Mouse (Mus musculus): ENCODE results near the gene Itpk1. TPM values are rescaled to one million over a fixed set of nuclear protein-coding genes. Genes with fewer than 3 reads are reported as not detected.

Gene Itpk1
- polyA plus RNA-seq, 1 experiment from 2014 or later = 24.0 TPM

DNA sequence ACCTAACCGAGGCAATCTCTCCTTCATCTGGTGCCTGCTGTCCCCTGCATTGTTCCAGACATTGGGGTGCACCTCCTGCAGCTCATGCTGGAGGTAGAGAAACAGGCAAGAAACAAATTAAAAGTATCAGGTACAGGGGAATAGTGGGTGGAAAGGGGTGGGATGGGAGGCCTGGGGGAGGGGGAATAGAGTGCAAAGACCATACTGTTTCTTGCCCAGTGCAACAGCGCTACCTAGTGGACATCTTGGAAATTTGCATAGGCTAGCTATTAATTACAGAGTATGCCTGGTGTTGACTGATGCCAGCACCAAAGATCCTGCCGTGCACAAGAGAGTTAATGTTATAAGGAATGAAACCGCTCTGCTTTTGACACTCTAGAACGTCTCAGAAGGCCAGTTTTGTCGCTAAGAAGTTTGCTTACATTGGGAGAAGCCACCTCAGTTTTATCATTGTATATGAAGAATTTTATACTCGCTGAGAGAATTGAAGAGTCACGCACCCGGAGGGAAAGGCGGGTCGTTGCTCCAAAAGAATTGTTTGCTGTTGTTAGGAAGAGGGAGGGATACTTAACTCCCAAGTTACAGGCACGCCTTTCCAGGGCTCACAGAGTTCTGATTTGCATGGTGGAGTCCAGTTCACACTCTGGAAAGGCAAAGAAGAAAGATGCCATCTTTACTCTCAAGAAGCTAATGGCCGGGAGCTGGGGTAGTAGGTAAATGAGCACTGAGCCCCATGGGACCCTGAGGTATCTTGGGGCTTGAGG, 15.0 kb upstream of the Itpk1 start:
- H3K27me3 ChIP-seq (ENCODE audit: control insufficient read depth, insufficient read depth, low read length) = no peaks in the 10 kb centered on the region
- WGBS = 26% methylated on average over 13 of the region's 13 CpGs
- H3K27ac ChIP-seq (replicated peaks; ENCODE audit: low read depth, low read length) = no peak overlapping the region
- H3K9ac ChIP-seq (replicated peaks; ENCODE audit: low read length) = no peak overlapping the region
- H3K4me1 ChIP-seq (ENCODE audit: control insufficient read depth, insufficient read depth, low read length) = no peaks in the 10 kb centered on the region
- no peaks in the 10 kb centered on the region for H3K36me3 ChIP-seq (ENCODE audit: control insufficient read depth, insufficient read depth, low read length)
- H3K4me2 ChIP-seq (ENCODE audit: low read length) = peak overlapping the region; percentile 27; the same call in 1 of the 2 replicates
- H3K9me3 ChIP-seq (ENCODE audit: control insufficient read depth, low read length) = no peaks in the 10 kb centered on the region
- no peak overlapping the region for H3K4me3 ChIP-seq (replicated peaks; ENCODE audit: low read depth, low read length)
- peak; percentile 64; the same call in 1 of the 2 replicates for ATAC-seq (ENCODE audit: low FRiP score, low TSS enrichment)
- DNase-seq = peak; percentile 87

DNA sequence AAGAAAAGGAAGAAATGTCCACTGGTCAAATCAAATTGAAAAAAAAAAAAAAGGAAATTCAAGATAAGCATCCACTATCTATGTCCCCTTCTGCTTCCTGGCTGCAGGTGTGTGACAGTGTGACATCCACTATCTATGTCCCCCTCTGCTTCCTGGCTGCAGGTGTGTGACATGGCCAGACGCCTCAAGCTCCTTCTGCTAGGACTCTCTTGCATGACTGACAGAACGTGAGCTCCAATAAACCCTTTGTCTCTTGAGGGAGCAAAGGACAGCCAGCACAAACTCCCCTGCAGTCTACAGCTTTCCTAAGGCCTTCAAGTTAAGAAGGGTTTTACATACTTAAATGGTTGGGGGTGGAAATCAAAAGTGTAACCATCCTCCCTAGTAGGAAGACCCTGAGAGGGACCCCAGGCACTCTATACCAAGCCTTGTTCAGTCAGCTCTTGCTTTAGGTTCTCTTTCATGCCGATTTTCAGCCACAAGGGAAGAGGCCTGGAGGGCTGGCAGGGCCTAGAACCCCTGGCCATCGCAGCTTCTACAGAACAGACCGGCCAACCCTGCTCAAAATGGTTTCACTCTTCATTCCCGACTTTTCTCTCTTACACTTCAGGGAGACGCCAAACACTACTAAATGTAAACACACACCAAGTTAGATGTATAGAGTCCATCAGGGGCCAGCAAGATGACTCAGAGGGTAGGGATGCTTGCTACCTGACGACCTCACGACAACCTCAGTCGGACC, 10.1 kb upstream of the Itpk1 start:
- WGBS = 85% methylated on average over 10 of the region's 10 CpGs
- Histone ChIP-seq H3K9me3 (ENCODE audit: control insufficient read depth, low read length) (no peaks in the 10 kb centered on the region), H3K4me3 (replicated peaks; ENCODE audit: low read depth, low read length) (no peak overlapping the region), H3K27me3 (ENCODE audit: control insufficient read depth, insufficient read depth, low read length) (no peaks in the 10 kb centered on the region), H3K36me3 (ENCODE audit: control insufficient read depth, insufficient read depth, low read length) (no peaks in the 10 kb centered on the region), H3K27ac (replicated peaks; ENCODE audit: low read depth, low read length) (no peak overlapping the region), H3K9ac (replicated peaks; ENCODE audit: low read length) (no peak overlapping the region), H3K4me2 (ENCODE audit: low read length) (no peak overlapping the region), H3K4me1 (ENCODE audit: control insufficient read depth, insufficient read depth, low read length) (no peaks in the 10 kb centered on the region)
- DNase-seq = no peak
- no peak for ATAC-seq (ENCODE audit: low FRiP score, low TSS enrichment)

DNA sequence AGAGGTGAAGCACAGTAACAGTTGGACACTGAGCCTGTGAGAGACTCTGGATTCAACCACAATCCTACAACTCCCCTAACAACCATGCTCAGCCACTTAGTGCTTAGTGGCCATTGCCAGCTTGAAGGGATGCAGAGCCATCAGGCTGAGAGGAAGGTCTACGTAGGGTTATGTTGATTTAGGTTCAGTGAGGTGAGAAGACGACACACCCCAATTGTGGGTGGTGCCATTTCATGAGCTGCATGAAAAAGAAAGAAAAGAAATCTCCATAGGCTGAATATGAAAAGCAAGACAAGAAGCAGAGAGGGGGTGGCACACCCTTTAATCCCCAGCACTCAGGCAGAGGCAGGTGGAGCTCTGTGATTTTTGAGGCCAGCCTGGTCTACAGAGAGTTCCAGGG, 9.4 kb upstream of the Itpk1 start:
- 67% methylated on average over 2 of the region's 2 CpGs for WGBS
- H3K4me2 ChIP-seq (ENCODE audit: low read length) = no peak overlapping the region
- H3K9ac ChIP-seq (replicated peaks; ENCODE audit: low read length) = no peak overlapping the region
- H3K4me3 ChIP-seq (replicated peaks; ENCODE audit: low read depth, low read length) = no peak overlapping the region
- H3K27ac ChIP-seq (replicated peaks; ENCODE audit: low read depth, low read length) = no peak overlapping the region
- no peaks in the 10 kb centered on the region for H3K9me3 ChIP-seq (ENCODE audit: control insufficient read depth, low read length)
- DNase-seq = no peak
- H3K36me3 ChIP-seq (ENCODE audit: control insufficient read depth, insufficient read depth, low read length) = no peaks in the 10 kb centered on the region
- no peaks in the 10 kb centered on the region for H3K27me3 ChIP-seq (ENCODE audit: control insufficient read depth, insufficient read depth, low read length)
- no peak for ATAC-seq (ENCODE audit: low FRiP score, low TSS enrichment)
- no peaks in the 10 kb centered on the region for H3K4me1 ChIP-seq (ENCODE audit: control insufficient read depth, insufficient read depth, low read length)

DNA sequence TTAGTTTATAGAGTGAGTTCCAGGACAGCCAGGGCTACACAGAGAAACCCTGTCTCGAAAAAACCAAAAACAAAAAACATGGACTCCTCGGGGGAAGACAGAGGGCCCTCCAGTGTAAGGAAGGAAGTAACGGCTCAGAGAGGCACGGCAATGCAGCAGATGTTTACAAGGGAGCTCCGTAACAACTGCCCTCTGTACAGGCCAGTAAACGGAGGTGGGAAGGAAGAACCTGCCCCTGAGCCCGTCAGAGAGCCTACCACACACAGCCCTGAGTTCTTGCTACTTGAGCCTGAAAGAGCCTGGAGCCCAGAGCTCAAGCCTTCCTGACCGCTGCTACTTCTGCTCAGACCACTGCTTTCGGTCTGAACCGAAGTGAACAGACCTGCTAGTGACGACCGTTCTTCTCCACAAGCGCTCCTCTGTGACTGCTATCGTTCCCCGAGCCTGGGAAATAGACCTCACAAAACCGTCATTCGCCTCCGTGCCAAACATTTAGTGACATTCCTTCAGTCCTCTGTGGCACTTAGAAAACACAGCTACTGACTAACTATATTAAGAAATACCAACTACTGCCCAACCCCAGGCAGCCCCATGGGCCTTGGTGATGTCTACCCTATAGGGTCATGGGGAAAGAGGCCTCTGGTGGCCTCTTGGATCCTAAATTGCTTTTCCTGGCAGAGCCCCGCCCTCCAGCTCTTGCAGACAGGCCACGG, 8.6 kb upstream of the Itpk1 start:
- no peak overlapping the region for H3K4me2 ChIP-seq (ENCODE audit: low read length)
- DNase-seq = no peak
- ATAC-seq (ENCODE audit: low FRiP score, low TSS enrichment) = no peak
- WGBS = 79% methylated on average over 20 of the region's 20 CpGs
- no peak overlapping the region for H3K9ac ChIP-seq (replicated peaks; ENCODE audit: low read length)
- H3K4me3 ChIP-seq (replicated peaks; ENCODE audit: low read depth, low read length) = no peak overlapping the region
- H3K36me3 ChIP-seq (ENCODE audit: control insufficient read depth, insufficient read depth, low read length) = no peaks in the 10 kb centered on the region
- no peaks in the 10 kb centered on the region for H3K27me3 ChIP-seq (ENCODE audit: control insufficient read depth, insufficient read depth, low read length)
- no peaks in the 10 kb centered on the region for H3K9me3 ChIP-seq (ENCODE audit: control insufficient read depth, low read length)
- no peaks in the 10 kb centered on the region for H3K4me1 ChIP-seq (ENCODE audit: control insufficient read depth, insufficient read depth, low read length)
- no peak overlapping the region for H3K27ac ChIP-seq (replicated peaks; ENCODE audit: low read depth, low read length)

DNA sequence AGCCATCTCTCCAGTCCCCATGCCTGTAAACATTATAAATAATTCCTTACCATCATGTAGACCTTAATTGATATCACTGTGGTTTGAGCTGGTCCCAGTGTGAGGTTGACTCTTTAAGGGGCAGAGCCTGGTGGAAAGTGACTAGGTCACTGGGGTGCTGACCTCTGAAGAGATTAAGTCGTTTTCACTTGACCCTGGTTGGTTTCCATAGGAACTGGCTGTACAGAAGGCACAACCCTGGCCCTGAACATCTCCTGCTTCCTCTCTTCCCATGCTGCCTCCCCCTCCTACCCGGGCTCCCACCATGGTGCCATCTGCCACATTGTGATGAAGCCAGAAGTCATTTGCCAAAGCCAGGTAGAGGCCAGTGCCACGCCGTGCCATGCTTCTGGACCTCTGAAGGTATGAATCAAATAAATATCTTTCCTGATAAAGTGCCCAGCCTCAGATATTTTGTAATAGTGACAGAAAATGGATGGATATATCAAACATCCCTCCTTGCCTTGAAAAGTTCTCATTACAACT, 6.2 kb upstream of the Itpk1 start:
- no peak overlapping the region for H3K4me3 ChIP-seq (replicated peaks; ENCODE audit: low read depth, low read length)
- no peaks in the 10 kb centered on the region for H3K9me3 ChIP-seq (ENCODE audit: control insufficient read depth, low read length)
- no peak overlapping the region for H3K27ac ChIP-seq (replicated peaks; ENCODE audit: low read depth, low read length)
- WGBS = 38% methylated on average over 4 of the region's 4 CpGs
- no peaks in the 10 kb centered on the region for H3K27me3 ChIP-seq (ENCODE audit: control insufficient read depth, insufficient read depth, low read length)
- ATAC-seq (ENCODE audit: low FRiP score, low TSS enrichment) = no peak
- H3K4me2 ChIP-seq (ENCODE audit: low read length) = no peak overlapping the region
- DNase-seq = no peak
- no peak overlapping the region for H3K9ac ChIP-seq (replicated peaks; ENCODE audit: low read length)
- H3K4me1 ChIP-seq (ENCODE audit: control insufficient read depth, insufficient read depth, low read length) = peaks cover 4% of the 10 kb centered on the region; the same call in 1 of the 2 replicates
- no peaks in the 10 kb centered on the region for H3K36me3 ChIP-seq (ENCODE audit: control insufficient read depth, insufficient read depth, low read length)

DNA sequence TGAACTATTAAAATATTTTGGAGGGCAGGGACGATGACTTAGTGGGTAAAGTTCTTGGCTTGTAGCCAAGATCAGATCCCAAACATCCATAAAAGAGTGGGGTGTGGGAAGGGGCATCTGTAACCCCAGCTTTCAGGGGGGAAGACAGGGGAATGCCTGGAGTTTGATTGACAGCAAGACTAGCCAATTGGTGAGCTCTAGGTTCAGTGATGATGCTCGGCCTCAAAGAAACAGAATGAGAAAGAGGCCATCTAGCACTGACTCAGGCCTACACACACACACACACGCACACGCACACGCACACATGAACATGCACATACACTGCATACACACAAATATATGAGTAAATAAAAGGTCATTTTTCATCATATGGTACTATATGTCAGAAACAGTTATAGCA, 5.2 kb upstream of the Itpk1 start:
- no peak for ATAC-seq (ENCODE audit: low FRiP score, low TSS enrichment)
- no peak overlapping the region for H3K4me2 ChIP-seq (ENCODE audit: low read length)
- H3K36me3 ChIP-seq (ENCODE audit: control insufficient read depth, insufficient read depth, low read length) = no peaks in the 10 kb centered on the region
- H3K4me1 ChIP-seq (ENCODE audit: control insufficient read depth, insufficient read depth, low read length) = peaks cover 12% of the 10 kb centered on the region; the same call in 1 of the 2 replicates
- WGBS = 93% methylated on average over 5 of the region's 5 CpGs
- H3K27ac ChIP-seq (replicated peaks; ENCODE audit: low read depth, low read length) = no peak overlapping the region
- H3K27me3 ChIP-seq (ENCODE audit: control insufficient read depth, insufficient read depth, low read length) = no peaks in the 10 kb centered on the region
- H3K9ac ChIP-seq (replicated peaks; ENCODE audit: low read length) = no peak overlapping the region
- DNase-seq = no peak
- H3K9me3 ChIP-seq (ENCODE audit: control insufficient read depth, low read length) = no peaks in the 10 kb centered on the region
- no peak overlapping the region for H3K4me3 ChIP-seq (replicated peaks; ENCODE audit: low read depth, low read length)

DNA sequence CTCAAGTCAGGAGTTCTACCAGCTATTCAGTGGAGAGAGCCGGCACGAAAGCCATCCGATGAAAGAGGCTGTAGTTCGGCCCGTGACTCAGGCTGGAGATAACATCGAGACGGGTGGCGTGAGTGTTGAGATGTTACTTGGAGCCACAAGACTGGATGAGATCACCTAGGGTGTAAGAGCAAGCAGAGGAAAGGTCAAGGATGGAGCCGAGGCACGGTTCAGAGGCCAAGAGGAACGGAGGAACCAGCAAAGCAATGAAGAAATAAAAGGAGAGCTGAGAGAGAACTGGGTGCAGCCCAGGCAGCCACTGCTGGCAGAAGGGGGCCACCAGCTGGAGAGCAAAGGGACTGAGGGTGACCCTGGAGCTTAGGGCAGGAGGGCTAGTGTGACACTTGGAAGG, 3.5 kb upstream of the Itpk1 start:
- Histone ChIP-seq H3K27ac (replicated peaks; ENCODE audit: low read depth, low read length) (no peak overlapping the region), H3K4me1 (ENCODE audit: control insufficient read depth, insufficient read depth, low read length) (peaks cover 15% of the 10 kb centered on the region), H3K9me3 (ENCODE audit: control insufficient read depth, low read length) (no peaks in the 10 kb centered on the region), H3K4me3 (replicated peaks; ENCODE audit: low read depth, low read length) (no peak overlapping the region), H3K9ac (replicated peaks; ENCODE audit: low read length) (no peak overlapping the region), H3K36me3 (ENCODE audit: control insufficient read depth, insufficient read depth, low read length) (no peaks in the 10 kb centered on the region), H3K27me3 (ENCODE audit: control insufficient read depth, insufficient read depth, low read length) (no peaks in the 10 kb centered on the region), H3K4me2 (ENCODE audit: low read length) (no peak overlapping the region)
- DNase-seq (no peak), ATAC-seq (ENCODE audit: low FRiP score, low TSS enrichment) (no peak)
- WGBS = 68% methylated on average over 11 of the region's 11 CpGs

DNA sequence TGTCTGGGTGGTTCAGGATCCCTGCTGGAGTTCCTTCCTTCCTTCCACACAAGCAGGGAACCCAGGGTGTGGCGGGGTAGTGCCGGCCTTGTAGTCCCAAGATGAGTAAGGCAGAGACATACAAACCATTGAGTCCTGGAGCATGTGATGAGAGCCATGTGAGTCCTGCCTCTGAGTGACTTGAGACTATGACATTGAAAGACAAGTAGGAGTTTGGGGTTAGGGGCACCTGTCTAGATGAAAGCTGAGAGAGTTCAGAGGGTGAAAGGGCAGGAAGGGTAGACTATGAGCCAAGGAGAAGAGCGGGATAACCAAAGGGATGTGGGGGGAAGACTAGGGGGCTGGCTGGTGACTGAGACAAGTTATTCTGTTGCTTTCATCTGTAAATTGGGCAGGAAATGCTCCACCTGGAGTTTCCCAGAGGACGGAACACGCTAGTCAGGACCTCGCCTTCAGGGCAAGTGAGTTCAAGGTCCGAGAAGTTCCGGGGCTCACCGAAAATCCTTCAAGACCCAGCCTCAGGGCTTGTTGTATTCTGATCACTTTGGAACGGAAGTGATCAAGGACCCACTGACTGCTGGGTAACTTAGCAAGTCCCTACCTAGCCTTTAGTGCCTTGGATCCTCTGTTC, 2.2 kb upstream of the Itpk1 start:
- H3K27ac ChIP-seq (replicated peaks; ENCODE audit: low read depth, low read length) = no peak overlapping the region
- no peak overlapping the region for H3K9ac ChIP-seq (replicated peaks; ENCODE audit: low read length)
- H3K9me3 ChIP-seq (ENCODE audit: control insufficient read depth, low read length) = no peaks in the 10 kb centered on the region
- no peaks in the 10 kb centered on the region for H3K27me3 ChIP-seq (ENCODE audit: control insufficient read depth, insufficient read depth, low read length)
- peaks cover 26% of the 10 kb centered on the region for H3K4me1 ChIP-seq (ENCODE audit: control insufficient read depth, insufficient read depth, low read length)
- WGBS = 93% methylated on average over 10 of the region's 10 CpGs
- H3K36me3 ChIP-seq (ENCODE audit: control insufficient read depth, insufficient read depth, low read length) = no peaks in the 10 kb centered on the region
- ATAC-seq (ENCODE audit: low FRiP score, low TSS enrichment) = no peak
- H3K4me2 ChIP-seq (ENCODE audit: low read length) = no peak overlapping the region
- H3K4me3 ChIP-seq (replicated peaks; ENCODE audit: low read depth, low read length) = no peak overlapping the region
- no peak for DNase-seq
